Mouse (Mus musculus) liver, adult 2 months (tissue): Measurements from ENCODE around the gene Nos1ap. TPM values are rescaled to one million over a fixed set of nuclear protein-coding genes. Genes with fewer than 3 reads are reported as not detected.

Experiments
- DNase-seq: peaks from one replicate; pipeline ENCODE4 v3.0.0-alpha.2; 2011; ENCODE audit warnings: low read depth, low spot score; ENCODE audit errors: extremely low read depth
- H3K27ac ChIP-seq: fragments of 200-500 bp; replicated peaks from 2 replicates; pipeline ENCODE4 v1.5.1; 2012; ENCODE audit warnings: low read depth, mild to moderate bottlenecking, control low read depth, inconsistent platforms, low read length; ENCODE audit not compliant: insufficient read depth
- H3K27me3 ChIP-seq: fragments of 200-500 bp; 2 replicates; pipeline ENCODE4 v1.6.1; 2012; ENCODE audit warnings: mild to moderate bottlenecking, moderate library complexity, low read length, inconsistent platforms; ENCODE audit not compliant: control insufficient read depth, insufficient read depth
- H3K36me3 ChIP-seq: fragments of 200-500 bp; 2 replicates; pipeline ENCODE4 v1.6.1; 2012; ENCODE audit warnings: low read length, inconsistent platforms; ENCODE audit not compliant: control insufficient read depth, insufficient read depth
- H3K4me1 ChIP-seq: fragments of 200-500 bp; 2 replicates; pipeline ENCODE4 v1.6.1; 2011; ENCODE audit warnings: low read length; ENCODE audit not compliant: control insufficient read depth, insufficient read depth
- H3K4me3 ChIP-seq: fragments of 200-500 bp; 2 replicates; pipeline ENCODE4 v1.5.1; 2011; ENCODE audit warnings: low read depth, mild to moderate bottlenecking, control low read depth, low read length, moderate library complexity; ENCODE audit not compliant: insufficient read depth
- H3K79me2 ChIP-seq: fragments of 200-500 bp; 2 replicates; pipeline ENCODE4 v1.6.1; 2012; ENCODE audit warnings: inconsistent platforms, mild to moderate bottlenecking, low read length, moderate library complexity; ENCODE audit not compliant: control insufficient read depth, insufficient read depth
- H3K9ac ChIP-seq: fragments of 200-500 bp; 2 replicates; pipeline ENCODE4 v1.6.1; 2012; ENCODE audit warnings: low read depth, mild to moderate bottlenecking, control low read depth, inconsistent platforms, low read length
- CTCF ChIP-seq: fragments of 200-500 bp; IDR thresholded peaks from 2 replicates; pipeline ENCODE4 v1.5.1; 2011; ENCODE audit warnings: low read depth, low read length, control low read depth
- POLR2A ChIP-seq: fragments of 200-500 bp; IDR thresholded peaks from 2 replicates; pipeline ENCODE4 v1.6.1; 2011; ENCODE audit warnings: low read length, control low read depth; ENCODE audit not compliant: insufficient read depth; ENCODE audit errors: extremely low read depth
- WGBS: fragments of 180-500 bp; shearing (Covaris S2); methylation state at CpG from one replicate; pipeline ENCODE4 v1.1.7; 2018; 5-methylcytosine and 5-hydroxymethylcytosine counted together
- polyA plus RNA-seq: library from polyadenylated mRNA; depleted of rRNA; stranded (reverse); fragments of >200 nt; gene quantifications from 2 replicates; pipeline ENCODE4 v1.2.3, GENCODE M21; 2012
- total RNA-seq: library from RNA; depleted of rRNA; stranded (reverse); fragments of >200 nt; gene quantifications from 2 replicates; pipeline ENCODE4 v1.2.3, GENCODE M21; 2014

Nos1ap gene
- total and polyA plus RNA-seq, 2 experiments, result 1.8 to 3.1 TPM

DNA sequence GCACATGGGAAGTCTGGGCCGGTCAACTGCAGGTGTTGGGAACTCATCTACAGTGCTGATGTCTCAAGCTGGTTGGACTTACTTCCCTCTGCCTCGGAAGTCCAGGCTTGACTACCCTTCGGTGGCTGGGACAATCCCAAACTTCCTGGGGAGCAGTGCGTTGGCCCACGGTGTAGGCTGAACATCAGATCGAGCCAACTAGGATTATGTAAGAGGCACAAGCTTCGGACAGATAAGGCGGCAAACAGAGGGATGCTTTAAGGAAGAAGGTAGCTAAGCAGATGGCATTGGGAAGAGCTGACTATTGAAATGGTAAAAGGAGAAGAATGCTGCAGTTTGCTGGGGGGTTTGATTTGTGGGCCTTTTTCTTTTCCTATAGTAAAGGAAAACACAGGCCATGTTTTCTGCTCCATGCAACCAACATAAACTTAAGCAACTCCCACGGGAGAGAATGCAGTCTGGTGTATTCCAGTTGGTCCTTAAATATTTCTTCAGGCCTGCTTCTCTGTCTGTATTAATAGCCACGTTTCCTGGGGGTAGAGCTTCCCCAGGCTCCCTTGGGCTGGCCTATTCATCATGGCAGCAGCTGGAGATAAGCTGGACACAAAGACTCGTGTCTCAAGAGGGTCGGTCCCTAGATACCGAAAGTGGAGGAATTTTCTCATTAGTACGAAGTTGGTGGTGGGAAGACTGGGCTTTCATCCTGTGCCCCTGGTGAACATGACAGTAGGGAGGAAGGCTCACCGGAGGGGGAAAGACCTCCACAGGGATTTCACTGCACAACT, 294.7 kb downstream of the Nos1ap start:
- H3K27ac ChIP-seq, result no peak overlapping the region

GRCm38 (mm10) chr1:170293257-170293656, 296.4 kb downstream of the Nos1ap start:
- no peaks in the 10 kb centered on the region for H3K4me1 ChIP-seq
- 85% methylated on average over 5 of the region's 5 CpGs for WGBS
- no peak overlapping the region for H3K9ac ChIP-seq
- no peak overlapping the region for H3K27ac ChIP-seq
- H3K4me3 ChIP-seq, result no peak overlapping the region
- no peak for TF ChIP-seq POLR2A
- TF ChIP-seq CTCF, result no peak
- no peaks in the 10 kb centered on the region for H3K36me3 ChIP-seq
- DNase-seq, result no peak
- H3K79me2 ChIP-seq, result no peaks in the 10 kb centered on the region
- H3K27me3 ChIP-seq, result no peaks in the 10 kb centered on the region

More for the DNA sequence above, 294.7 kb downstream of the Nos1ap start:
- Histone ChIP-seq H3K9ac (no peak overlapping the region), H3K4me1 (no peaks in the 10 kb centered on the region), H3K27me3 (no peaks in the 10 kb centered on the region), H3K36me3 (no peaks in the 10 kb centered on the region), H3K79me2 (no peaks in the 10 kb centered on the region), H3K4me3 (no peak overlapping the region)
- WGBS, result 61% methylated on average over 15 of the region's 15 CpGs
- TF ChIP-seq CTCF (no peak), POLR2A (no peak)
- DNase-seq, result peak; percentile 43

GRCm38 (mm10) chr1:170292239-170292951, 297.3 kb downstream of the Nos1ap start:
- DNase-seq, result peak; percentile 97
- Histone ChIP-seq H3K27ac (no peak overlapping the region), H3K36me3 (no peaks in the 10 kb centered on the region), H3K27me3 (no peaks in the 10 kb centered on the region), H3K4me1 (no peaks in the 10 kb centered on the region), H3K79me2 (no peaks in the 10 kb centered on the region), H3K4me3 (no peak overlapping the region), H3K9ac (no peak overlapping the region)
- WGBS, result 12% methylated on average over 9 of the region's 9 CpGs
- TF ChIP-seq CTCF, result peak; percentile 58
- no peak for TF ChIP-seq POLR2A

- H3K27me3 ChIP-seq, result no peaks in the 10 kb centered on the region
- no peak overlapping the region for H3K27ac ChIP-seq
- DNase-seq, result peak; percentile 13
- no peaks in the 10 kb centered on the region for H3K79me2 ChIP-seq
- no peak overlapping the region for H3K9ac ChIP-seq
- H3K4me1 ChIP-seq, result no peaks in the 10 kb centered on the region
- no peak for TF ChIP-seq POLR2A
- no peak for TF ChIP-seq CTCF
- H3K36me3 ChIP-seq, result no peaks in the 10 kb centered on the region
- no peak overlapping the region for H3K4me3 ChIP-seq
- WGBS, result 76% methylated on average over 4 of the region's 4 CpGs
Observed at GRCm38 (mm10) chr1:170282415-170283129, 307.1 kb downstream of the Nos1ap start.

- Histone ChIP-seq H3K27me3 (no peaks in the 10 kb centered on the region), H3K36me3 (no peaks in the 10 kb centered on the region), H3K4me3 (no peak within 1 kb of the TSS), H3K9ac (no peak within 1 kb of the TSS), H3K27ac (no peak within 1 kb of the TSS), H3K4me1 (no peaks in the 10 kb centered on the region), H3K79me2 (no peaks in the 10 kb centered on the region)
- no peak for TF ChIP-seq CTCF
- TF ChIP-seq POLR2A, result no peak
- DNase-seq, result no peak
- 88% methylated on average over 3 of the region's 3 CpGs for WGBS
Observed at GRCm38 (mm10) chr1:170277016-170277415, 312.6 kb downstream of the Nos1ap start, which contains the start of gene Sh2d1b1. Gene Sh2d1b1 (plus strand): TSS chr1:170277320.
